Mouse (Mus musculus) ovary, postnatal 14 days (tissue): ENCODE data around the gene Kbtbd13.

Experiments
- DNase-seq: peaks from one replicate; pipeline ENCODE4 v3.0.0; 2022; ENCODE audit warnings: low spot score

Kbtbd13 gene

DNA sequence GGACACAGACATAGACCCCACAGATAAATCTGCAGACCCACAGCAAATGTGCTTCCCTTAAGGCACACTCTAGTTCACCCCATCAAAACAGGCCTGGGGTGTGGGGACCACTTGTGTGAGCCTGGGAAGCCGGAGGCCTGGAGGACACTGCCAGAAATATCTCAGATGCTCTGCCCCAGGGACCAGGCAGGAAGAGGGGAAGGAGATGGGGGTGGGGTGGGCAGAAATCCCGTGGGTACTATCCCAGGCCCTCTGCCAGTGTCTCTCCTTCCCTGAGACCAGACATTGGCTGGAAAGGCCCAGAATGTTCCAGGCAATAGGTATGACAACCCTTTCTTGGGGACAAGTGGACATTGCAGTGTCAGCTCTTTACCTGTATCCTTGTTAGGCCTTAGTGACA, 2.2 kb upstream of the Kbtbd13 start:
- no peak for DNase-seq

DNA sequence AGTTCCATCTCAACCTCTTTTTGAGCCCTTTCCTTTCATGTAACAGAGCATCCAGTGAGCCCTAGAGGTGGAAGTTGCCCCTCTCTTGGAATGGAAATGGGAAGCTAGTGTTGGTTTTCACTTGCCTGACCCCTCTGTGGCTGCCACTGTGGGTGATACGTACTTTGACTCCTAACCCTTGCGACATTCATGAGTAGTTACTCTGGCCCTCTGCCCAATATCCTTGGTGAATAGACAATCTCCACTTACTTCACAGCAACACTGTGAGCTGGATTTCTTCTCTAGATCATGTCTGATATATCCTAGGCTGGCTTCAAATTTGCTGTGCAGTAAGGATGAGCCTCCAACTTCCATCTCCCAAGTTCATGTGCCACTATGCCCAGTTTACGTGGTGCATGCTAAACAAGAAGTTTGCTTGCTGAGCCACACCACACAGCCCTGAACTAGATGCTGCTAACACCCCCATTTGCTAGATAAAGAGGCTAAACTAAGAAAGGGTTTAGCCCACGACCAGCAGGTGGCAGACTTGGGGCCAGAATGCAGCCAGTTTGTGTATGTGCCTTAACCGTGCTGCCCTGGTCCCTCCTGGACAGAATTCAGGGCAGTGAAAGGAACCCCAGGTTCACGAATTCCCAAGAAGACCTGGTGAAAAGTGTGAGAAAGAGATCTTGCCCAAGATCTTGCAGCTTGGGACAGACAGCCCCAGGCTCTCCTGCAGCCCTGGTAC, 1.3 kb upstream of the Kbtbd13 start:
- peak; percentile 51 for DNase-seq

DNA sequence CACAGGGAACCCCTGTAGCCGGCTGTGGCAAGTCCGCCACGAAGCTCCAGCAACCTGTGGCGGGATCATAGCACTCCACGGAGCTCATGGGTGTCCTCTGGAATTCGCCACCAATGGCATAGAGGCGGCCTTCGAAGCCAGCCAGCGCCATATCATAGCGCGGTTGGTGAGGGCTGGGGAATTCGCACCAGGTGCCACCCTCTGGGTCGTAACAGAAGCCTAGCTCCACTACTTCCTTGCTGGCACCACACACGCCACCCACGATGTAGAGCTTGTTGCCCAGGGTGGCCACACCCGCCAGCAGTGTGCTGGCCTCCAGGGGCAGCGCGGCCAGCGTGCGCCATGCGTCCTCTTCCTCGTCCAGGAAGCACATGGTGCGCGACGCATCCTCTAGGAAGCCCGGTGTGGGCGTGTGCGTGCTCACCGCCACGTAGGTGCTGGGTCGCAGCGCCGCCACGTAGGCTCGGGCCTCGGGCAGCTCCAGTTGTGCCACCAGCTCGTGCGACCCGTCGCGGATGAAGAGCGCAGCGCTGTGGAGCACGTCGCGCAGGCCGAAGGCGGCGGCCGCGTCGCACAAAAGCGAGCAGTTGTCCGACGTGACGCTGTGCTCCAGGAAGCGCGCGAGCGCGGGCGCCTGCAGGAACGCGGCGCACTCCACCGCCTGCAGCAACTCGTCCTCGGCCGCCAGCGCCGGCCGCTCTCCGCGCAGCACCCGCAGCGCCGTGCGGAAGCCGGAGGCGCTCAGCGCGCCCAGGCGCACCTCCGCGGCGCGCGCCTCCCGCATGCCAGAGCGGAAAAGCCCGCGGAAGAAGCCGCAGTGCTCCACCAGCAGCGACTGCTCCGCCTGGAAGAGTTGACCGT, 470 bp downstream of the Kbtbd13 start:
- DNase-seq = no peak

DNA sequence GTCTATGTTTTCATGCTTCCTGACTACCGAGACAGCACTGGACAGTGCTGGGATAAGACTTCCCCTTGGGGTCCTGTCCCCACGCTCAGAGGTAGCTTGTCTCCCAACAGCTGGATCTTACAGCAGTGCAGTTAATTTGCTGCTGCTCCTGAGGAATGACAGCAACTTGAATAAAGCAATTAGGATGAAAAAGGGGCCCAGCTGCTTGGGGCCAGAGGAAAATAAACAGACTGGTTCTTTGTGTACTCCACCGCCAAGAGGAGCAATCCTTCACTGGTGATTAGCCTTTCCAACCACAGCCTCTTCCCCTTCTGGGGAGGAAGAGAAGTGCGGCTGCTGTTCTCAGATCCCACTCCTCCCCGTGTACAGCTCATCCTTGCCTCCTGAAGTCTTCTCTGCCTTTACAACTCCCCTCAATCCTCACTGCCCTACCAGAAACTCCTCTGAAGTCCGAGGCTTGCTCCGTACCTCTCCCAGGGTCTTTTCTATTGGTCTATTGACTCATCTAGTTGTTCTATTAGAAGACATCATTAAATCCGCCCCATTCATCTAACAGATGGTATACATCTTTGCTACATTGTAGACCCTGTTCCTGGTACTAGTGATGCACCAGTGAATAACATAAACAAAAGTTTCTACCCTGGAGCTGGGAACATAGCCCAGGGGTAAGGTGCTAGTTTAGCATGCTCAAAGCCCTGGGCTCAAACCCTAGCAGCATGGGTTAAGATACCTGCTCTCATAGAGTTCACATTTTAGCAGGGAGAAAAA, 4.9 kb downstream of the Kbtbd13 start:
- DNase-seq = no peak

DNA sequence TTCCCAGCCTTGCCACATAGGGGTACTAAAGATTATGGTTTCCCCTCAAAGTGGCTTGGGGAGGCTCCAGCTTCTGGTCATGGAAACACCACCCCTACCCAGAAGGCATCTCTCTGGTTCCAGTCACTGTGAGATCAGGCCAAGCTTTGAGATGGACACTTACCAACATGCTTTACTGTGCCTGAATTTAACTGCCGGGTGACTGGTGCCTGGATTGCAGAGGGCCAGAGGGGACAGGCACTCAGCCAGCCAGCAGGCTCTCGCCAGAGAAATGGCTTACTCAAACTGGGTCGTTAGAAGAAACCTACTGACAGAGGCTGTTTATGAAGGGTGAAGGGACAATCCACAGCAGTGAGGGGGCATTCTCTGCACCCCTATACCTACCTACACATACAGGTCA, 7.2 kb downstream of the Kbtbd13 start:
- DNase-seq = no peak

DNA sequence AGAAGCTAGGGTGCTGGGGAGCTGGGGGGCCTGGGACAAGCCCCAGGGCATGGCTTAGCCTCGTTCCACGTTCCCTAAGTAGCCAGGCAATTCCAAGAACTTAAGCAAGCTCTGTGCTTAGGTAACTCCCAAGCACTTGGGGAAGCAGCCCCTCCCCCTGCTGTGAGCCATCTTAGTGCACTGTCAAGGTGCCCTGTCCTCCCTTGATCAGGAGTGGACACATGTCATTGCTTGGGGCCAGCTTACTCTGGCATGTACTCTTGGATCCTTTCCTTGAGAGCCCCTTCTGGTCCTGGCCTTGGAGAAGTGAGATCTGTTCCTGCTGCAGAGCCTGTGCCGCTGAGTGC, 8.7 kb downstream of the Kbtbd13 start:
- no peak for DNase-seq

DNA sequence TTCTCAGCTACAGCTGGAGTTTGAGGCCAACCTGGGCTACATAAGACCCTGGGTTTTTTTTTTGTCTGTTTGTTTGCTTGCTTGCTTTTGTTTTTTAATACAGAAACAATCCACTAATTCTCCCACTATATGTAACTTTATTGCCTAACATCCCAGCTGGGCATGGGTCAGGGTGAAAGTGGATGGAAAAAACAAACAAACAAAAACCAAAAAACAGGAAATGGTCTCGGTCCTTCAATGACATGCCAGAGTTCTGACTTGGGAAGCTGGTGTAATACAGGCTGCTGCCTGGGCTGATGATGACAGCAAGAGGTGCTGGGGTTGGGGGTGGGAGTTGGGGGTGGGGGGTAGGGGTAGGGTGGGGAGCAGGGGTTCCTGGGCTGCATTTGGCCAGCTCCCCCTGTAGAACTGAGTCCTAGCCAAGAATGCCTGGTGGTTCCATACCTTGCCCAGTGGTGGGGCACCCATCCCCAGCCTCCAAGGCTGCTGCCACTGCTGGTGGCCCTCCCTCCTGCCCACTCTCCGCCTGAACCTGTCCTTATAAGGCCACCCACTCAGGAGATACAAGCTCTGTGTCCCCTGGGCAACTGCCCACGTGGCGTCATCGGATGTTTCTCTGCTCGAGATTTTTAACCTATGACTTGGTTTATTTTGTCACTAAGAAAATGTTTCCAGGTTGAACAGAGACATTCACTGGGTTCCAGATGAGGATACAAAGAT, 9.3 kb downstream of the Kbtbd13 start:
- DNase-seq = no peak

DNA sequence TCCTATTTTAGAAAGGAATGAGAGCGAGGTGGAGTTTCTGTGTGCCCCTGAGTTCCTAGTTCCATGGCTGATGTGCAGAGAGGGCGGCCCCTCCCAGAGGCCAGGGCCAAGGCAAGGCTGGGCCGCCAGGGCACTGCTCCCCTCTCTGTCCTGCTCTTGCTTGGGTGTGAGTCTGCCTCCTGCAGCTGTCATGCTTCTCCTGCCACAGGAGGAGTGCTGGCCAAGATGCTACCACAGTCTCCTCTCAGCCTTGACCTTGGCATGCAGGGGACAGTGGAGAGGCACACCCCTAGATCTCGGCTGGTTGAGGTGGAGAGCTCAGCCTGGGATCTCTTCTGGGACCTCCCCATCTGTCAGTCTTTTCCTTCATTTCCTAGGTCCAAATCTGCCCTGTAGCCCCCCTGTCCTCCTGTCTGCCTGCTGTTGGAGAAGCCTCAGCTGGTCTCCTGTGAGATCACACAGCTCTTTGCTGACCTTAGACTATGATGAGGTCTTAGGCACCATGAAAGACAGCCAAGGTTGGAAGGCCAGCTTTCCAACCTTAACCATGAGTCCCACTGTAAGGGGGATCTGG, 10.3 kb downstream of the Kbtbd13 start:
- no peak for DNase-seq

DNA sequence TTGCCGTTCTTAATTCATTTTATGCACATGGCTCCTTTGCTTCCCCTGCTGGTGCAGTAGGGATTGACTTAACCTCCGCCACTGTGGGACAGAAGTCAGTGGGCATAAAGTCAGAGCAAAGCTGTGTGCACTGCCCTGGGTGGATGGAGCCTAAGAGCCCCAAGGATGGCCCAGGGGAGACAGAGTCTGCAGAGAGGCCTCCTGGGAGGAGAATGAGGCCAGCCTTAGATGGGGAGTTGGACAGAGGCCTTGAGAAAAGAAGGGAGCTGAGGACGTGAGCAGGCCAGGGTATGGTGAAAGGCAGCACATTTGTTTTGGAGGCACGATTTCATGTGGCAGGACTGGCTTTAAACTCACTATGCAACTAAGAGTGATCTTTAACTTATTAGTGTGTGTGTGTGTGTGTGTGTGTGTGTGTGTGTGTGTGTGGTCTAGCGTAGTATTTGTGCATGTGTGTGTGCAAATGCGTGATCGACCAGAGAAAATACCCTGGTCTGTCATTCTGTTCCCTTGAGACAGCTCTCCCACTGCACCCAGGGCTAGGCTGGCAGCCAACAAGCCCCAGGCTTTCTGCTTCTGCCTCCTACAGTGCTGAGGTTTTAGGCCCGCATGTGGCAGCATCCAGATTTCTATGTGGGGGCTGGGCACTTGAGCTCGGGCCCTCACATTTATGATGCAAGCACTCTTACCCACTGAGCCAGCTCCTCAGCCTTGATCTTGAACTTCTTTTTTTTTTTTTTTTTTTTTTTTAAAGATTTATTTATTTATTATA, 16.1 kb downstream of the Kbtbd13 start:
- DNase-seq = no peak

DNA sequence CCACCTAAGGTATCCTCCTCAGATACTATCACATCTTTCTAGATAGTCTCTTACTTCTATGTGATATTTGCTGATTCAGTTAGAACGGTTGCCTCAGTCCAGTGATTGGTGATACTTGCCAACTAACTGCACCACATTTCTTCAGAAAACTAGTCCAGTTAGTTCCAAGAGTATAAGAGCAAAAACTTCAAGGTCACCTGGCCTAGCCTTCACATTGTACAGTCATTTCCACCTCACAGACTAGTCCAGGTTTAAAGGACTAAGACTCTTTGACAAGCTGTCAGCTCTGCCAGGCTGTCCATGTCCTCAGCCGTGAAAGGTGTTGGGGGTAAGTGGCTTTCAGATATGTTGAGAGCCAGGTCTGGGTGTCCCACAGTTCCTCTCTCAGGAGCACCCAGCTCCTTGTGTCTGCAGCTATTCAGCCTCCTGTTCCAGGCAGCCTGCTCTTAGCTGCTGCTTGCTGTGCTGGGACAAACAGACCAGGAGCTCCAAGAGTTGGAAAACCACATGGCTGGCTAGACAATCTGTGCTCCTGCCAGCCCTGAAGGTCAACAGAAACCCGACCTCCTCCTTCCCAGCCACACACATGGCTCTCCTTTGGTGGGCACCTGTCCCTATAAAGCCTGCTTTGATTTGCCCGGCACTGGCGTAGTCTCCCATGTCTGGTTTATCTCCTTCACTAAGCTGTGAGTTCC, 16.8 kb downstream of the Kbtbd13 start:
- no peak for DNase-seq

DNA sequence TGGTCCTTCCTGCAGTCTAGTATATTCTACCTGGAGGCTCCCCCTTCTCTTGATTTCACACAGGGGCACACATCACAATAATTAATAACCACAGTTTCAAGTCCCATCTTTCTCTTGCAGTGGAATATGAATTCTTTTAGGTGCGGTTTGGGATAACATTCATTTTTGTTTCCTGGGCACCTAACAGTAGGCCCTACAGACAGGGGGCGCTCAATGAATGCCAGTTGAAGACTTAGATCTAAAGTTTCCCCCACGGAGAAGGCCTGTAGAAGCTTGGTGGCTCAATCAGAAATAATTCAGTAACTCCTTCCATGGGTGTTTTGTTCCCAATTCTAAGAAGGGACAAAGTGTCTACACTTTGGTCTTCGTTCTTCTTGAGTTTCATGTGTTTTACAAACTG, 19.0 kb downstream of the Kbtbd13 start:
- DNase-seq = no peak

DNA sequence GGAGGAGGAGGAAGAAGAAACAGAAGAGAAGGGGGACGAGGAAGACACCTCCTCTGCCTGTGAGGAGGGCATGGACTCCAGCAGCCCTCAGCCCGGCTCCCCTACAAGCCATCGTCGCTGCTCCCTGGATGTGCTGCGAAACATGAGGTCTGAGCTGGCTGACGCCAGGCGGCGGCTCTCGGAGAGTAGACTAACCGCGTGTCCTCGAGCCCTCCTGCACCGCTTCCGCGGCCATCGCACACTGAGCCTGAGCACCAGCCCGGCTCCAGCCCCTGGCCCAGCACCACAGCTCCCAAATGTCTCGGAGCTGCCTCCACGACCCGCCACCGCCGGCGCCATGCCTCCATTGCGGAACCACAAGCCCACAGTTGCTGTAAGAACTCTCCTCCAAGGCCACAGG, 19.7 kb downstream of the Kbtbd13 start:
- no peak for DNase-seq

DNA sequence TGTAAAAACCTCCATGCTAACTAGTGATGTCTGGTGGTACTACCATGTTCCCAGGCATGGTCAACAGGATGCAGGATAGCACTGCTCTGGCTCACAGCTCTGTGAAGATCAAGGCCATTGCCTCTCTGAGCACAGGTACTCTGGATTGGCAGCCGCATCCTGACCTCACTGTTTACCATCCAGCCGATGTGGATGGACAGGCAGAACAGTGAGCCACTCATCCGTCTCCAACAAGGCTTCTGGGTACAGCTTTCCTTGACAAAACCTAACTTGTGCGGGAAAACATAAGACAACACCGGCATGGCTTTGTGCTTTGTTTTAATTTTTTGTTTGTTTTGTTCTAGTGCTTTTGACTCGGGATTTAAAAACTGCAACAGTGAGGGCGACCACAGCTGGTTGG, 25.7 kb downstream of the Kbtbd13 start:
- DNase-seq = no peak

DNA sequence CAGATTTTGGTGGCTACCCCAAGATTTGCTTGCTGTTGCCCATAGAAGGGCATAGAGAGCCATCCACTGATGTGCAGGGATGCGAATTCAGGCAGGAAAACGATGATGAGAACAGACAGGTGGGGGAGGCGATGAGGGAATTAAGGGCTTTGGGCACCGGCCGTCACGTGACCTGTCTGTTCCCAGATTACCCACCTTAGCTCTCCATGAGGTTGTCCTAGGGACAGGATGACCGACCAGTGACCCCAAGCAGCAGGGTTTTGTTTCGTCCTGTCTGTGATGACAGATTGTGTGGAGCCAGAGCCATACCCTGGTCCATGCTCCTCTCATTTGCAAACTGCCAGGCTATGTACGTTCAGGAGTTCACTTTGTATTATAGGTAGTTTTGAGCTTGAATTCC, 27.8 kb downstream of the Kbtbd13 start:
- no peak for DNase-seq

DNA sequence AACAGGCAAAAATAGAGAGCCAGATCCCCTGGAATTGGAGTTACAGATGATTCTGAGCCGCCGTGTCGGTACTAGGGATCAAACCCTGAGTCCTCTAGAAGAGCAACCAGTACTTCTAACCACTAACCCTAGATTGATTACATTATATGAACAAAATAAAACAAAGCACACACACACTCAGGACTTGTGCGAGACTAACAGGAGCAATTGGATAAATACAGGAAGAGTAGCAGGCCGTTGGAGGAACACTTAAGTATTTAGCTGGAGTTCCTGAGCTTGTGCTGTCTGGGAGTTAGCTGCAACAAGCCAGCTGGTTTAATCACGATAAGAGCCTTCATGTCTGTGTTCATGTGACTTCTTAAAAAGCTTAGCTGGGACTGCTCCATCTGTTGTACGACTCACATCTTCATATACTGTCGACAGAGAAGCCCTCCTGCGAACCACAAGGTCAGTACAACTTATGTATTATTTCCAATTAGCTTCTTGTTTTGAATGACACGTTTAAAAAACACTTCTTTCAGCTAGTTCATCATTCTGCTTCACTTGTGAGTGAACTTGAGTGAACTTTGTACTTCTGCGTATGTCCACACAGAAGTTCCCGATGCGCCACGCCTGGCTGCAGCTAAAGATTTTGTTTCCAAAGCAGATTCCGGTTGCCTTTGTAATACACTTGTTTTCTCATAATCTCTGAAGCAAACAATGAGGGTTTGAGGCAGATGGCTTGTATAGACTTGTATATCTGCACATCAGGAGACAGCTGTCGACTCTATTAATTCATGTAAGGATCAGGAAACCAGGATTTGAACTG, 30.6 kb downstream of the Kbtbd13 start, which contains the start of gene Ubap1l:
Gene Ubap1l (plus strand): TSS at position 401 of the 808 bp plus-strand sequence.
- DNase-seq = no peak

DNA sequence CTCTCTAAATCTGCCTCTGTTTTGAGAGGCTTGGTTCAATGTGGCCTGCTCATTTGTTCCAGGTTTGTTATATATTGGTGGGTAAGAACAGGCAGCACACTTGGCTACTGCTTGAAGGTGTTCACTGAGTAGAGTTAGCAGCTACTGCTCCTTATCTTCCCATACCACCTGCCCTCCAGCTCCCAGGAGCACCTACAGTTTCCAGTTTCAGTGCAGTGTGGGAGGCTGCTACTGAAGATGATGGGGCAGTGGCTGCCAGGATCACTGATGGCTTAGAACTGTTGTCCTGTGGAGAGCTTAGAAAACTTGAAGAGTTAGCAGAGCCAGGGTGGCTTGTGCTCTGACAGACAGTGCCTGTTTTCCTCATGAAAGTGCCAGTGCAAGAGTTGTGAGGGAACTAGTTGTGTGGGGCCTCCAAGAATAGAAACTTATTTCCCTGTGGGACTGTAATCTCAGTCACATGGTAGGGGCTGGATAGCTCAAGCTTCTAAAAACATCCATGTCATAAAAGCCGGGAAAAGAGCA, 32.4 kb downstream of the Kbtbd13 start:
- DNase-seq = no peak

DNA sequence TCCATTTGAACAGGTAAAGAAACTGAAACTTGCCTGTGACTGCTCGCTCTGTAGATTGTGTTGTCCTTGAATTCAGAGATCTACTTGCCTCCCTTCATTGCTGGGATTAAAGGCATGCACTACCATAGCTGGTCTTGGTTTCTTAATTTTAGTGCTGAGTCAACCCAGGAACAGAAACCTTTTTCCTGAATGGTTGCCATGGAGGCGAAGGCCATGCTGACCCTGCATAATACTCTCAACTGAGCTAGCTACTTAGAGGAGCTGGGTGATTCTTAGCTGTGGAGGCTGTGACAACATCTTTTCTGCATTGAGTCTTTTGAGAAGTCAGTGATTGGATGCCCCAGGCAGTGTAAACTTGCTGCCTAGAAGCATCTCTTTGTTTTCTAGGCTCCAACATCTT, 34.5 kb downstream of the Kbtbd13 start:
- no peak for DNase-seq

DNA sequence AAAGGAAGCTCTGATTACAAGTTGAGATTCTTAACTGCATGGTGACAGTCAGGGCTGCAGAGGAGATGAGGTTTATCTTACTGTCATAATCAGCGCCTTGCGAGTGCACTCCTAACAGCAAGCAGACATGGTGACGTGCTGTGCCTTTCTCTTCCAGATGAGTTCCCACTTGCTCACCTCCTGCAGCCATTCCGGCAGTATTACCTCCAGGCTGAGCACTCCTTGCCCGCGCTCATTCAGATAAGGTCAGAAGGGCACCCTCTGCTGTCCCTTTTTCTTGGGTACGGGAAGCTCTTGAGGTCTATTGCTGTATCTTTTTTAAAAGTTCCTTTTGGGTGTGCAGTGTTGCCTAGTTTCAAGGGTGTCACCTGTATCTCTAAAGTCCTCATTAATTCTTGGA, 34.9 kb downstream of the Kbtbd13 start:
- no peak for DNase-seq

DNA sequence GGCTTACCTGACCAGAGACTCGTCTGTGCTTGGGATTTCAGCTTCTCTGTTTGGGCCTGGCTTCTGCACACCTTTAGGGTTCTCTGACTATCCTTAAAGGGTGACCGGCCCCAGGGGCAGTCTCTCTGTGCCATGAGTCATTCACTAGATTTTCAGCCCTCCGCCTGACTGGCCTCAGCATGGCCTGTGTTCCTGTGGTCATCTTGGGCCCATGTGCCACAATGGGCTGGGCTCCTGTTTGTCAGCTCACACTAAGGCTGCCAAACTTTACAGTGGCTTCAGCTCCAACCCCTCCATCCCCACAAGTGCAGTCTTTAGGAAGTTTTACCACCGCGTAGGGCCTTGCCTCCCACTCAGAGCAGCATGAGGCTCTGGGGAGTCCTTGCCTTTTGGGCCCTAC, 38.2 kb downstream of the Kbtbd13 start:
- no peak for DNase-seq
